Mouse (Mus musculus): ENCODE measurements around the gene Dlg4.
A peak's percentile ranks its signal among the peaks of the same experiment; 100 is the strongest.

DNA sequence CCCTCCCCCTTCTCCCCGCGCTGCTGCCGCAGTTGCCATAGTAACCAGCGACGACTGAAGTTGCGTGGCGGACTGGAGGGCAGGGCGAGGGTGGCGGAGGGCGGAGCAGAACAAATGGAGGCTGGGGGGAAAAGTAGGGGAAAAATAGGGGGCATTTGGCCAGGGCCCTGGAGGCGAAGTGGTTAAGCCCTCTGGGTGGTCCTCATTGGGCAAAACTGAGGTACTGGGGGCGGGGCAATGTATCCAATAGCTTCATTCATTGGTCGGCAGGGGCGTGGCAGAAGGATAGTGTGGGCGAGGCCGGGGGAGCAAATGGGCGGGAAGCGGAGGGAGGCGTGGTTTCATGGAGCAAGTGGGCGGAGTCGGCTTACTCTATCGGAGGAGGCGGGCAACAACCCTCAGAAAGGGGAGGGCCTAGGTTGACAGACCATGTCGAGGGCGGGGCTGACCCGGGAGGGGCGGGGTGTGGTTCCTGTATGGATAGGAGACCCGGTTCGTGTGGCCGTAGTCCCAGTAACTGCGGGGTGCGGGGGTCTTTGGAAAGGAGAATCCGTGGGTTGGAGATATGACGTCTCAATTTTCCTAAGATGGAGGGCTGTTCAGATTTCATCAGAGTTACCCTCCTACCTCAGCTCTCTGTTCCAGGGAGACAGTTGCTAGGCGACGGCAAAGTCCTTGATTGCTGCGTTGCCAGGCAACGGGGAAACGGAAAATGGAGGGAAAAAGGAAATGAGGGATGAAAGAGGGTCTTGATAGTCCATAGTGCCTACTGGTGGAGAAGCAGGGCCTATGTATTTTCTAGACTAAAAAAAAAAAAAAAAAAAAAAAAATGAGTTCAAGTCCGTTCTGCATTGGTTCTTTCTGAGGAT lies 4.8 kb downstream of the Dlg4 start:
- TF ChIP-seq CTCF (conservative IDR thresholded peaks at IDR 0.05 in 1 of 2, IDR thresholded peaks at IDR 0.05 in 1 of 2; ENCODE audit: low read depth in 2 of 2, low read length in 2 of 2) (no peak), RCOR1 (conservative IDR thresholded peaks at IDR 0.05; ENCODE audit: low read depth, low read length) (no peak), PAX5 (IDR thresholded peaks at IDR 0.05; ENCODE audit: low read length) (no peak), KAT2A (IDR thresholded peaks at IDR 0.05; ENCODE audit: insufficient replicate concordance, low read length) (no peak), UBTF (IDR thresholded peaks at IDR 0.05; ENCODE audit: low read depth, low read length) (no peak), POLR2A (IDR thresholded peaks at IDR 0.05; ENCODE audit: low read depth, low read length) (no peak), TCF12 (IDR thresholded peaks at IDR 0.05; ENCODE audit: low read depth, low read length) (no peak; the same call in 1 of the 2 replicates), SMC3 (IDR thresholded peaks at IDR 0.05; ENCODE audit: low read depth, low read length) (no peak), MXI1 (IDR thresholded peaks at IDR 0.05; ENCODE audit: low read depth, low read length) (peak; percentile 75), USF1 (IDR thresholded peaks at IDR 0.05; ENCODE audit: low read depth, low read length) (no peak), MAX (IDR thresholded peaks at IDR 0.05; ENCODE audit: low read length) (peak; percentile 47; the same call in 1 of the 2 replicates)

Measured in CH12.LX (cell line).